Mouse (Mus musculus) lung, embryonic 16.5 days (tissue): ENCODE measurements around the gene Rasgrp3. TPM values are rescaled to one million over a fixed set of nuclear protein-coding genes. Genes with fewer than 3 reads are reported as not detected.
A peak's percentile ranks its signal among the peaks of the same experiment; 100 is the strongest.

Experiments used
- ATAC-seq: fragments of 200-750 bp; cut with Nextera tagmentation; 2 replicates; pipeline ENCODE4 v1.8.0; 2017; ENCODE audit warnings: low read depth, mild to moderate bottlenecking, moderate library complexity
- H3K27ac ChIP-seq: fragments of 300-500 bp; sonication (generic); 2 replicates; pipeline ENCODE4 v1.5.1; 2014; ENCODE audit warnings: mild to moderate bottlenecking, control low read depth, low read length
- H3K27me3 ChIP-seq: fragments of 300-500 bp; sonication (generic); 2 replicates; pipeline ENCODE4 v1.6.1; 2014; ENCODE audit warnings: low read depth, low read length, mixed read lengths; ENCODE audit not compliant: control insufficient read depth, insufficient read depth
- H3K36me3 ChIP-seq: fragments of 300-500 bp; sonication (generic); 2 replicates; pipeline ENCODE4 v1.6.1; 2014; ENCODE audit warnings: low read length; ENCODE audit not compliant: control insufficient read depth, insufficient read depth
- H3K4me1 ChIP-seq: fragments of 300-500 bp; sonication (generic); replicated peaks from 2 replicates; pipeline ENCODE4 v1.6.1; 2014; ENCODE audit warnings: low read length, mixed read lengths; ENCODE audit not compliant: control insufficient read depth, insufficient read depth
- H3K4me2 ChIP-seq: fragments of 300-500 bp; sonication (generic); 2 replicates; pipeline ENCODE4 v1.6.1; 2014; ENCODE audit warnings: low read depth, low read length, control low read depth
- H3K4me3 ChIP-seq: fragments of 300-500 bp; sonication (generic); 2 replicates; pipeline ENCODE4 v1.5.1; 2014; ENCODE audit warnings: mild to moderate bottlenecking, low read length, control low read depth
- H3K9ac ChIP-seq: fragments of 300-500 bp; sonication (generic); 2 replicates; pipeline ENCODE4 v1.6.1; 2014; ENCODE audit warnings: low read length, control low read depth
- H3K9me3 ChIP-seq: fragments of 300-500 bp; sonication (generic); 2 replicates; pipeline ENCODE4 v1.6.1; 2016; ENCODE audit warnings: low read length; ENCODE audit not compliant: control insufficient read depth
- WGBS: fragments of 180-500 bp; shearing (Covaris S2); extraction: QIAGEN DNeasy Blood & Tissue Kit; methylation state at CpG from one replicate; pipeline ENCODE4 v1.1.7; 2014; 5-methylcytosine and 5-hydroxymethylcytosine counted together
- polyA plus RNA-seq: library from polyadenylated mRNA; unstranded; fragments of >200 nt; fragmentation: Nextera tagmentation; extraction: Ambion mirVana; gene quantifications from 2 replicates; pipeline ENCODE4 v1.2.1, GENCODE M21; 2015

The Rasgrp3 gene
- polyA plus RNA-seq, 1 experiment from 2014 or later, result 34.3 TPM

GRCm38 (mm10) chr17:75464983-75465634, 29.4 kb downstream of the Rasgrp3 start:
- ATAC-seq, result peak; percentile 86

GRCm38 (mm10) chr17:75465635-75465997, 29.9 kb downstream of the Rasgrp3 start:
- H3K4me3 ChIP-seq, result peak overlapping the region; percentile 37
- 3% methylated on average over 14 of the region's 14 CpGs for WGBS
- peak overlapping the region; percentile 59 for H3K4me2 ChIP-seq
- peaks cover 13% of the 10 kb centered on the region for H3K4me1 ChIP-seq
- H3K27me3 ChIP-seq, result no peaks in the 10 kb centered on the region
- no peak for ATAC-seq
- no peak overlapping the region; the same call in 1 of the 2 replicates for H3K27ac ChIP-seq
- H3K9ac ChIP-seq, result no peak overlapping the region
- no peaks in the 10 kb centered on the region for H3K36me3 ChIP-seq
- H3K9me3 ChIP-seq, result no peaks in the 10 kb centered on the region

More at GRCm38 (mm10) chr17:75464983-75465634, 29.4 kb downstream of the Rasgrp3 start:
- no peaks in the 10 kb centered on the region for H3K27me3 ChIP-seq
- no peak overlapping the region for H3K9ac ChIP-seq
- H3K4me2 ChIP-seq, result peak overlapping the region; percentile 59
- peaks cover 13% of the 10 kb centered on the region for H3K4me1 ChIP-seq
- H3K4me3 ChIP-seq, result peak overlapping the region; percentile 37
- no peaks in the 10 kb centered on the region for H3K9me3 ChIP-seq
- H3K27ac ChIP-seq, result peak overlapping the region; percentile 47
- no peaks in the 10 kb centered on the region for H3K36me3 ChIP-seq
- WGBS, result 0% methylated on average over 15 of the region's 15 CpGs

- H3K27me3 ChIP-seq, result no peaks in the 10 kb centered on the region
- ATAC-seq, result no peak
- 74% methylated on average over 4 of the region's 4 CpGs for whole genome bisulfite sequencing
- peaks cover 13% of the 10 kb centered on the region for H3K4me1 ChIP-seq
- H3K27ac ChIP-seq, result no peak overlapping the region
- H3K36me3 ChIP-seq, result no peaks in the 10 kb centered on the region
- no peak overlapping the region for H3K4me2 ChIP-seq
- no peaks in the 10 kb centered on the region for H3K9me3 ChIP-seq
- no peak overlapping the region for H3K9ac ChIP-seq
- no peak overlapping the region for H3K4me3 ChIP-seq
Measured at GRCm38 (mm10) chr17:75466948-75467347, 31.3 kb downstream of the Rasgrp3 start.

GRCm38 (mm10) chr17:75467526-75467925, 31.8 kb downstream of the Rasgrp3 start:
- H3K9me3 ChIP-seq, result no peaks in the 10 kb centered on the region
- peaks cover 16% of the 10 kb centered on the region for H3K4me1 ChIP-seq
- H3K27me3 ChIP-seq, result no peaks in the 10 kb centered on the region
- WGBS, result 72% methylated on average over 2 of the region's 2 CpGs
- H3K4me2 ChIP-seq, result no peak overlapping the region
- no peak overlapping the region for H3K9ac ChIP-seq
- no peak overlapping the region for H3K27ac ChIP-seq
- no peaks in the 10 kb centered on the region for H3K36me3 ChIP-seq
- no peak for ATAC-seq
- no peak overlapping the region for H3K4me3 ChIP-seq

- no peak overlapping the region for H3K4me2 ChIP-seq
- no peak overlapping the region for H3K4me3 ChIP-seq
- H3K9me3 ChIP-seq, result no peaks in the 10 kb centered on the region
- no peaks in the 10 kb centered on the region for H3K27me3 ChIP-seq
- H3K9ac ChIP-seq, result no peak overlapping the region
- H3K4me1 ChIP-seq, result peaks cover 20% of the 10 kb centered on the region
- no peaks in the 10 kb centered on the region for H3K36me3 ChIP-seq
- H3K27ac ChIP-seq, result no peak overlapping the region
- no peak for ATAC-seq
- 92% methylated on average over 10 of the region's 10 CpGs for WGBS
Measured at GRCm38 (mm10) chr17:75468479-75469114, 32.9 kb downstream of the Rasgrp3 start.

GRCm38 (mm10) chr17:75470325-75470724, 34.6 kb downstream of the Rasgrp3 start:
- Histone ChIP-seq H3K4me3 (no peak overlapping the region), H3K36me3 (no peaks in the 10 kb centered on the region), H3K9me3 (no peaks in the 10 kb centered on the region), H3K27me3 (no peaks in the 10 kb centered on the region), H3K9ac (no peak overlapping the region), H3K4me1 (peaks cover 12% of the 10 kb centered on the region), H3K27ac (no peak overlapping the region), H3K4me2 (no peak overlapping the region)
- no peak for ATAC-seq
- WGBS, result 30% methylated on average over 6 of the region's 6 CpGs

GRCm38 (mm10) chr17:75470885-75471610, 35.4 kb downstream of the Rasgrp3 start:
- H3K9ac ChIP-seq, result no peak overlapping the region
- ATAC-seq, result no peak
- H3K9me3 ChIP-seq, result no peaks in the 10 kb centered on the region
- no peak overlapping the region for H3K4me3 ChIP-seq
- no peak overlapping the region; the same call in 1 of the 2 replicates for H3K27ac ChIP-seq
- no peaks in the 10 kb centered on the region for H3K36me3 ChIP-seq
- H3K27me3 ChIP-seq, result no peaks in the 10 kb centered on the region
- H3K4me2 ChIP-seq, result no peak overlapping the region
- 89% methylated on average over 7 of the region's 7 CpGs for WGBS
- peaks cover 11% of the 10 kb centered on the region for H3K4me1 ChIP-seq

GRCm38 (mm10) chr17:75471644-75472253, 36.1 kb downstream of the Rasgrp3 start:
- H3K4me3 ChIP-seq, result no peak overlapping the region
- H3K4me2 ChIP-seq, result no peak overlapping the region
- peaks cover 8% of the 10 kb centered on the region for H3K4me1 ChIP-seq
- no peaks in the 10 kb centered on the region for H3K9me3 ChIP-seq
- ATAC-seq, result no peak
- H3K27ac ChIP-seq, result no peak overlapping the region
- H3K36me3 ChIP-seq, result no peaks in the 10 kb centered on the region
- no peaks in the 10 kb centered on the region for H3K27me3 ChIP-seq
- WGBS, result 59% methylated on average over 6 of the region's 6 CpGs
- no peak overlapping the region for H3K9ac ChIP-seq

GRCm38 (mm10) chr17:75472379-75472778, 36.7 kb downstream of the Rasgrp3 start:
- peak; percentile 45 for ATAC-seq
- H3K4me3 ChIP-seq, result no peak overlapping the region
- 9% methylated on average over 2 of the region's 2 CpGs for WGBS
- H3K4me2 ChIP-seq, result no peak overlapping the region
- H3K9ac ChIP-seq, result no peak overlapping the region
- H3K4me1 ChIP-seq, result peaks cover 8% of the 10 kb centered on the region
- H3K27me3 ChIP-seq, result no peaks in the 10 kb centered on the region
- H3K9me3 ChIP-seq, result no peaks in the 10 kb centered on the region
- H3K27ac ChIP-seq, result 0 out of 2 replicates have a peak overlapping the region, but pooled peaks have one; percentile 20
- no peaks in the 10 kb centered on the region for H3K36me3 ChIP-seq
